Mouse (Mus musculus): ENCODE data around the gene Dtx4.
A peak's percentile ranks its signal among the peaks of the same experiment; 100 is the strongest.
"Not testable (repeated sequence)": the region's sequence is repeated elsewhere in the genome, so short reads cannot be mapped to it uniquely, and the experiment has no call there.

Gene Dtx4

DNA sequence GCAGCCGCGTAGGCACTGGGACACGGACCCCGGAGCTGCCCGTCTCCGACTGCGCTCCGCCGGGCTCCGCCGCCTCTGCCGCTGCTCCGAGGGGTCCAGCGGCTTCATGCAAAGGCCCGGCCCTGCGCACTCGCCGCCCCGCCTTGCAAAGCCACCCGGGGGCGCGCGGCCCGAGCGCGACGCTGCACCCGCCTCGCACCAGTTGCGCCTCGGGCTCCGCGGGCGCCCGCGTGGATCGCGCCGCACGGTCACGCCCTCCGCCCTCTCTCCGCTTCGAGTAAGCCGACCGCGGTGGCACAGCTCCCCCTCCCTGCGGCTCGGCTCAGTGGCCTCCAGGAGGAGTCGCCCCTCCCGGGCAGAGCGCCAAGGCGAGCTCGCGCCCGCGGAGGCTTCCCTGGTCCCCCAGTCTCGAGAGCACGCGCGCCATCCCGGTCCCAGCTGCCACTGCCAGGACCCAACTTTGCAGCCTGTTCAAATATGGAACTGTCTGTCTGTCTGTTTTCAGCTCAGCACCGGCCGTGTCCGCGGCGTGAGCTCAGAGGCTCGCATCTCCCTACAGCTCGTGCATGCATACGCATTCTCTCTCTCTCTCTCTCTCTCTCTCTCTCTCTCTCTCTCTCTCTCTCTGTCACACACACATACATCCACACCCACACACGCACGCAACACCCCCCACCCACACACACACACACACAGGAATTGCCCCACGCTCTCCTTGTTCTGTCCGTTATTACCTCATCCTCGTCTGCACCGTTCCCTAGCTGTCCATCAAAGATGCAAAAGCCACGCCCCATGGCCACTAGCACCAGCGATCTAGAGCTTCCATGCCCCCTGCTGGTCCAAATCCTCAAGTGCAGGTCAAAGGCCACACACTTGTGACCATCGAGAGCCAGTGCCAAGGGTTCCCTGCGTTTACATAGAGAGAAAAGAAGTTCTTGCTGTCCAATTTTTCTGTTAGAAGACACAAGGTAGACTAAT is at the start of gene Dtx4:
Dtx4 (minus strand) TSS at position 85 of the 978 bp plus-strand sequence.
- DNase-seq (ENCODE audit: low spot score): peak; percentile 90

DNA sequence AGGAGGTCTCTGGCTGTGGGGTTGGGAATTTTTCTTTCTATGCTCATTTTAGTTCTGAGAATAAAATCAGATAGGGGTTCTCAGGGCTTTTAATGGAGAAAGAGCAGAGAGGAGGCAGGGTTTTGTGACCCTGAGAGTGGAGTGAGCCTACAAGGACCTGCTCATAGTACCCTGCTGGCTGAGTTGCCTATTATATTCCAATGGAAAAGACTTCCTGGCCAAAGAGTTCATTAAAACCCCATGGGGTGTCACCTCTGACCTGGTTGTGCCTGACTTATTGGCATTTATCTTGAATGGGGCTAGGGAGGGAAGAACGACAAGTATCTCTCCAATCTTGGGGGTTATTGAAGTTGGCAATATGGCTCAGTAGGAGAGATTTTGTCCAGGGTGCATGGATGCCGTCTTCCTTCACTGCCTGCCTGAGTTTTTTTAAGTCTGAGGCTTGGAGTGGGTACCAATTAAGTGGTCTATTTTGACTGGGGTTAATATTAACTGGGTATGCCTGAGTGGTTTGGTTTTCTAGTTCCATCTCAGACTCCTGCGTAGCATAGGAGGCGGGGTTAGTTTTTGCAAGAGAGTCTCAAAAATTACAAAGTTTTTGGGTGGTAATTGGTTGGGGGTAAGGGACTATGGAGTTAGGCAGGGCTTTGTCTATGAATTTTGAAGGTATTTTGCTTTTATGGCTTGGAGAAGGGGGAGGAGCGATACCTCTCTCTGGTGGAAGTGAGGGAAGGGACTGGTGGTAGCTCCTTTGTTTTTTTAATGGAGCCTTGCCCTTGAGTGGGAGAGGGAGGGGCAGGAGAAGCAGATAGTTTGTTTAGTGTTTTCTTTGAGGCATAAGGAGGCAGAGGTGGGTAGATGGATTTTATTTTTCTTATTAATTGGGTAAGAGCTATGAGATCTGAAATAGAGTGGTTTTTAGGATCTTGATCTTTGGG is 49.0 kb upstream of the Dtx4 start:
- no peak for DNase-seq (ENCODE audit: low spot score)

DNA sequence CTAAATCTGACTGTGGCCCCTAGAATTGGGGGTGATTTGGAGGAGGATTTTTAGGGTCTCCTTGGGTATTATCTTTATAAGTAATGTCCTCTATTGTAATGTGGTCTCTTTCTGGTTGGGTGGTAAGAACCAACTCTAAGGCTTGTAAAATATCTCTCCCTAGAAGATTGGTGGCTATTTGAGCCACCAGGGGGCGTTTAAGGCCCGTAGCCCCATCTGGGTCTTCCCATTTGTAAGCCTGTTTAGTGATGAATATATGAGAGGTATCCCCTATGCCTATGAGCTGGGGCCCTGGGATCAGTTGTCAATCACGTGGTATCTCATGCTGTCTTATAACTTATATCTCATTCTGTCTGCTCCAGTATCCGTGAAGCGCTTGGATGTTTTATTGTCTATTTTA is 47.9 kb upstream of the Dtx4 start:
- DNase-seq (ENCODE audit: low spot score): no peak

DNA sequence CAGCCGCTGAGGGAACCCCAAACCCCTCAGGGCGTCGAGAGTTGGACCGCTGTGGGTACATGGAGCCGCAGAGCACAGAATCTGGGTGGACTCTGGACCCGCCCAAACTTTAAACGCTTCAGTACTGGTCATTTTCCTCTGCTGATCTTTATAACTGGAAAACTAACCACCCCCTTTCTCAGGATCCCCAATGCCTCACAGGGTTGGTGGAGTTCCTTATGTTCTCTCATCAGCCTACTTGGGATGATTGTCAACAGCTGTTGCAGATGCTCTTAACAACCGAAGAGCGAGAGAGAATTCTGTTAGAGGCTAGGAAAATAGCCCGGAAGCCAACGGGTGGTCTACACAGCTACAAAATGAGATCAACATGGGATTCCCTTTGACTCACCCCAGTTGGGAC is 44.2 kb upstream of the Dtx4 start, which contains the start of gene Fam111a:
Fam111a (plus strand) TSS at position 301 of the 400 bp plus-strand sequence.
- DNase-seq (ENCODE audit: low spot score): not testable (repeated sequence)

DNA sequence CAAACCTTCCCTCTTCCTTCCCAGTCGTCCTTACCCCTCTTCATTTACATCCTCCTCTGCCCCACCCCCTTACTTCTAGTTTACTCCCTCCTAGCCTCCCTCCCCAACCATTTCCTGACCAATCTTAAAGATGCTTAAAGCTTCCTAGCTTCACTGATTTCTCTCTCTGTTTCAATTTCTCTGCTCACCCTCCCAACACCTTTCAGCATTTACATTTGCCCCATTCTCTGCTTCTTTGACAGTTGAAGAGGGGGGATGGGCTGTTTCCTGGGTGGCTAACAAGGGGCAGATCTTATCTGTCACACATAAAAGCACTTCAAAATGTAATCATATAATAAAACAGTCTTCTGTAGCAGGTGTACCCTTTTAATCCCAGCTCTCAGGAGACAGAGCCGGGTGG is 40.4 kb upstream of the Dtx4 start:
- DNase-seq (ENCODE audit: low spot score): no peak

DNA sequence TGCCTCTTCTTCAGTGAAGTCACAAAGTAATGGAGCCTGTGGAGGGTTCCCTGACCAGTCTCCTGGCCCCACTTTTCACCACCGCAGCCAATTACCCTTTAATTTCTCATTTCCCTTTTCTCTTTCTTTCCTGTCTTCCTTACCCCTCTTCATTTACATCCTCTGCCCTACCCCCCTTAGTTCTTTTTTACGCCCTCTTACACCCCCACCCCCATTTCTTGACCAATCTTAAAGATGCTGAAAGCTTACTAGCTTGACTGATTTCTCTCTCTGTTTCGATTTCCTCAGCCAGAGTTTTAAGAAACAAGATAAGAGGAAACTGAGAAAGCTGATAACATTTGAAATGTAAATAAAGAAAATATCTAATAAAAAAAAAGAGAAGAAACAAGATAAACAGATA is 39.5 kb upstream of the Dtx4 start:
- no peak for DNase-seq (ENCODE audit: low spot score)

DNA sequence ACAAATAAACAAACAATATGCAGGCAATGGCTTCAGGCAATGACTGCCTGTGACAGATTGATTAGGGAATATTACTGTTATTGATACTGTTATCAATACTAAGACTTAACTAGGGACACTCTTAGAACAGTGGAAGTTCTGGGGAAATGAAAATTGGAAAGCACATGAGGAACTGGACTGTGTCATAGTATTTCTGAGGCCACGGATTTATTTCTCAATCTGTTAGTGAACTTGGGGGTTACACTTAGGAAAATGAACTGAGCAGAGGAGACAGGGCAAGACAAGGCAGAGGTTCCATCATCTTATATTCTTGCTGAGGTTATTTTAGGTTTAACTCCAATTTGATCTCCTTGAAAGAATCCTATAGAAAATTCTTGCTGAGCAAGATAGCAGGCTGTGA is 38.7 kb upstream of the Dtx4 start:
- no peak for DNase-seq (ENCODE audit: low spot score)

DNA sequence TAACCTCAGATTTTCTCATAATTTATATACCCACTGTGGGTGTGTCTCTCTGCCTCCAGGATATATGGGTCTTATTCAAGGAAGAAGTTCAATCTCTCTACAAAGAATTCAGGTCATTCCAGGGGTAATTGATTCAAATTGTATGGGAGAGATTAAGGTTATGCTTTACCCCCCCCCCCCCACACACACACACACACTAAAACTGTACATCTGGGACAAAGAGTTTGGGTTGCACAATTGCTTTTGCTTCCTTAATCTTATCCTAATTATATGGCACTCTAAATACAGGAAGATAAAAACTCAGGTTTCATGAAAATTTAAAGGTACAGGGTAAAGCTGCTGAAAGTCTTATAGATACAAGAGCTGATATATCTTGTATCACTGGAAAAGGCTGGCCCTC is 35.9 kb upstream of the Dtx4 start:
- DNase-seq (ENCODE audit: low spot score): no peak

DNA sequence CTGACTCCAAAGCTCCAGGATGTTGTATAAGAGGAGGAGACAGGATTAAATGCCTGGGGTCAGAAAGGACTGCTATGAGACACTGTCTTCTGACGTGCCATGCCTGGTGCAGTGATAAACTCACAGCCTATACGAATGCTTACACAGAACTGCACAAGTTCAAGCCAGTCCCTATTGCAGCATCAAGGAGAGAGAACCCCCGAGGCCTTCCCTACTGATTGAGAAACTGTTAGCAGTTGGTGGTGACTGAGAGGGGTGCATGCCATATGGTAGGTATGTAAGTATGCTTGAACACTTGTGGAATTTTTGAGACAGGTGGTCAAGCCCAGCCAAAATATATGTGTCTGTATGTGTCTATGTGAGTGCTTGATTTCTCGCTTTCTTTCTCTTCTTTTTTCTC is 22.1 kb upstream of the Dtx4 start:
- DNase-seq (ENCODE audit: low spot score): no peak

DNA sequence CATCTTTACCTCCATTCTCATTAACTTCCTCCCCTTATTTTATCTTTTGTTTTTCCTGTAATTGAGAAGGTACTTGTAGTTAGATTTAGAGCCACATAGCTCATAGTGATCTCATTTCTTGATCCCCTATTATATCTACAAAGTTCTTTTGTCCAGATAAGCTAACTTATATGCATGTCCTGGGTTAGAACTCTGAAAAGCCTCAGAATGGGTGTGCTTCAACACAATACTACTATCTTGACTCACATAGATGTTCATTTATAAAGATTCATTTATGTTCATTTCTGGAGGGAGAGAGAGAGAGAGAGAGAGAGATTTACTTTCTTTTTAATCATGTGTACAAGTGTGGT is 17.3 kb upstream of the Dtx4 start:
- DNase-seq (ENCODE audit: low spot score): no peak

DNA sequence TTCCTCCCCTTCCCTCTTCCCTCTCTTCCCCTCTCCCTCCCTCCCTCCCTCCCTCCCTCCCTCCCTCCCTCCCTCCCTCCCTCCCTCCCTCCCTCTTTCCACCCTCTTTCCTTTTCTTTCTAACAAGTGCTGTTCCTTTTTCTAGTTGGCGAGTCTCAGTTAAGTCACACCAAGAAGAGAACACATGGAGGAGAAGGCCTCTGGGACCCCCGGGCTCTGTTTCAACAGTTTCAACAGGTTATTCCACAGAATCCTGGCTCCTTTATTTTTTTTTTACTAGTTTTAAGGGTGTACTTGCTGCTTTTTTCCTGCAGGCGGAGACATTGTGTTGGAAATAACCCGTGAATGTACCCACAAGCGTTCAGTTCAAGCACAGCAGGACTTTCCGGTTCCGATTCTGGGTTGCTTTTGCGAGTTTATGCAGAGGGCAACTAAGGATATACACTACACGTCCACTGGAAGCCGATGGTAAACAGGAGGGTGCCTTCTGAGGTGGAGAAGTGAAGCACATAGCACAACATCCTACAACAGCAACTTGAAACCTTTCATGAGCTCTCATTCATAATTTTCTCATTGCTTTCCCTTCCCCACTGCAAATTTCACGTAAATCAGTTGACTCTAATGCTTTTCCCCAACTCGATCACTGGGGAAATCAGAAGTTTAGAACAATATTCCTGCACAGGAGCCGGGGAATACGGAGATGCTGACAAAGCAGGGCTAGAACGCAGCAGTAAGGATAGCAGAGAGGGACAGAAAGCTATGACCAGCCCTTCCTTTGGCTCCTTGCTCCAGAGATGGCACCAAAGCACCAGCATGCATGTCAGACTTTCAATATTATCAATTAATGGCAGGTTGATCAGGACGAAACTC is 16.7 kb upstream of the Dtx4 start:
- peak; percentile 52 for DNase-seq (ENCODE audit: low spot score)

DNA sequence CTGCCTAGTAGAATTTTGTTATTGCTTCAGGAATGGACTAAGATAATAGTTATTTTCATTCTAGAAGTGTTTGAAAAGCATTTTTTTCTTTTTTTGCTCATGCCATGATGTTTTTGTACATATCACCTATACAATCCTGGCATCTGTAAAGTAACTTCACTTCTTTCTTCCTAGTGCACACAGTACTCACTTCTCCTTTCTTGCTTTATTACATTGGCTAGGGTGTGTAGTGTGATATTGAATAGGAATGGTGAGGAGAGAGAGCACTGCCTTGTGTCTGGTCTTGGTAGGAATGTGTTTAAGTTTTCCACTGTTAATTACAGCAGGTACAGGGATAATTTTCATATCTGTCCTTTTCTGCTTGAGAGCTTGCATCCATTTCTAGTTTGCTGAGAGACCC is 13.4 kb upstream of the Dtx4 start:
- DNase-seq (ENCODE audit: low spot score): no peak

DNA sequence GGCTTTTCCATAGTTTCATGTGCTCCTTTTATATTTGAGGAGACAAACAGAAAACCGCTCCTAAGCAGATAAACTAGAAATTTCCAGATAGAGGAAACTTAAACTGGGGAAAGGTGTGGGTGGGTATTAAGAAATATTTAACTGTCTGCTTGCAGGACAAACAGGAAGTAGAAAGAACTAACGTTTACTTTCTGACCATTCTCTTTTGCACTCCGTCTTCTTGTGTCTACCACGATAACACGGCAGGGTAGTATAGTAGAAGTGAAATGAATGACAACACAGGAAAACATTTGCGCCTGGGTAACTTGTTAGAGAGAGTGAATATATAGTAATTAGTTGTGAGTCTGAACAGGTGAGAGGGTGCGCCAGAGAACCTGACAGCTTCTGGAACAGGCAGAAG is 1.5 kb upstream of the Dtx4 start:
- DNase-seq (ENCODE audit: low spot score): no peak

DNA sequence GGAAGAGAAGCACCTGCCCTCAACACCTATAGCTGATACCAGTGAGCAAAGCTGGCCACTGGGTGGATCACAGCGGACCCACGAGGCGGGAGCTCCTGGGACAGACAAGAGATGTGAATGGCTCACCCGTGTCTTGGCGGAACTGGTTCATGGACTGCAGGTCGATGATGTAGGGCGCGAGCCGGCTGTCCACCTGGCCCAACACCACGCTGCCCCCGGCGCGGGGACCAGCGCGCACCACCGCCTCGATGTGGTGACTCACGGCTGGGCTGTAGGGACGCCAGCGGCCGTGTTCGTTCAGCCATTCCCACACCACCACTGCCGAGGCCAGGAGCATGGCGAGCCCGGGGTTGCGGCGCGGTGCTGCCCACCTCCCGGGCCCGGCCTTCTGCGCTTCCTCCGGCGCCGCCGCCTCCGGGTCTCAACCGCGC is 358 bp downstream of the Dtx4 start:
- peak; percentile 42 for DNase-seq (ENCODE audit: low spot score)

DNA sequence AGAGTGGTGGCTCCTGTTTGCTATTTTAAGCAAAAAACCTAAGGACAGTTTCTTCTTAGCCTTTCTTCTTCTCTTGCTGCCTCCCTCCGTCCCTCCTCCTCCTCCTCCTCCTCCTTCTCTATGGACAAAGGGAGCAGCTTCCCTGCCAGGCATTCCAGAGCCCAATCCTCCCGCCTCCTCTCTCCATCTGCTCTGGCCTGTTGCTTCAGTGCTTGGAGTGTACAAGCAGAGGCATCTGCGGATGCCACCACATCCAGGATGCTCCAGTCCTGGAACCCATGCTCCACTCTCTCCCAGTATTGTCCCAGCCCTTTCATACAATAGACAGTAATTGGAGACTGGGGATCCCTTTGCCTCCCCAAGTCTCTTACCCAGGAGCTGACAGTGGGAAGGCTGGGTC is 1.1 kb downstream of the Dtx4 start:
- DNase-seq (ENCODE audit: low spot score): no peak

DNA sequence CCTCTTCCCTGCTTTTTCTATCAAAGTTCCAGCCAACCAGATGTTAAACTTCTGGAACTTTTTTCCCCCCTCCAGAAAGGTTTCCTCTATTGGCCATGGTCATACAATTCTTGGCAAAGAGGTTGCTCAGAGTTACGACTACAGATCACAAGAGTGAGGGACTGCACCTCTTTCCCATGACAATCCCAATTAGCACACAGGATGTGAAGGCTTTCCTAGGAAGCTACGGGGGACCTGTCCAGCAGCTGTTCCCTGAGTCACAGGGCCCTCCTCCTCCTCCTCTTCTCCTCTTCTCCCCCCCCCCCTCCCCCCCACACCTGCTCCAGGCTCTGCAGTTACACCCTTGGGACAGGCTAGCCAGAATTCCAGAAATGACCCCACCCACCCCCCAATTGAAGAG is 1.8 kb downstream of the Dtx4 start:
- DNase-seq (ENCODE audit: low spot score): no peak

DNA sequence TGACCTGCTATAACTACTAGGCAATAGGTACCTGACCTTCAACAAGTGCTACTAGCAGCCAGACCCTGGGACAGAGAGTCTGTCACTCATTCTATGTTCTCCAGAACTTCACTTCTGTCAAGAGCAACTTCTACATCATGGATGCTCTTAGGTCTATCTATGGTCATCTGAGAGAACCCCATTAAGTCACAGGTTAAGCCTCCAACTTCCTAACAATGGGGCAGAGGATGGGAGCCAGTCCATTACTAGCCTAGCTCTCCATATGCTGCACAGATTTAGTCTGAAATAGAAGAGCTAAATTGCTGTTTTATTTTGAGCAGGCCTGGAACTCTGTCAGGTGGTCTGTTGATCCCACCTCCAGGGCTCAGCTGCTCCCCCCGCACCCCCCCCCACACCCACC is 2.3 kb downstream of the Dtx4 start:
- DNase-seq (ENCODE audit: low spot score): no peak

DNA sequence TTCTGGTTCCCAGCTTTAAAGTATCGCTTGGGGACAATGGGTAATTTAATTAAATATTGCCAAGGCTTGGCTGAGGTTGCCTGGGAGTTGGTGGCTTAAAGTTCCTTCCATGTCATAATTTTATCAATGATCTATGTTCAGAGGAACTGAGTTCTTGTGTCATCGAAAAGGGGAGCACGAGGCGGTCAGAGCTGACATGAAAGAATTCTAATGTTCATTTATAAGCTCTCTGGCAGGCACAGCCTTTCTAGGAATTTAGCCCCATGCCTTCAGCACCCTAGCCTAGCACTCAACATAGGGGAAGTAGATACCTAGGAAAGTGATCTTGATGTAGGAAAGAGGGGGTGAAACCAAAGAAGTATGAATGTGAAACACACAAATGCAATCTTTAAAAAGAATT is 2.9 kb downstream of the Dtx4 start:
- DNase-seq (ENCODE audit: low spot score): no peak

DNA sequence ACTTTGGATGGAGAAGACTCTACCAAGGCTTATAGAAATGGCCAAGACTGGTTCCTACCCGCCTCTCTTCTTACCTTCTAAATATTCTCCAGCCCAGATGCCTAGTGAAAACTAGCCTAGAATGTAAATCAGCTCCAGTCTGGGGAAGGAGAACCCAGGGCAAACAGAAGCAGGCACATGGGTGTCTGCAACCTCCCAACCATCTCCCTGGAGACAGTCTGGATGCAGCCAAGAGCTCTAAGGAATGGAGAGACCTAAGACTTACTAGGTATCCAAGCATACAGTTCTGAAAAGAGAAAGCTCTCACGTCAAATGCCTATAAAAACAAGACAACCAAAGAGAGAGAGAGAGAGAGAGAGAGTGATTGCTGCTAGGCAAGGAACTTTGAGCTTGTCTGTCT is 3.3 kb downstream of the Dtx4 start:
- no peak for DNase-seq (ENCODE audit: low spot score)

DNA sequence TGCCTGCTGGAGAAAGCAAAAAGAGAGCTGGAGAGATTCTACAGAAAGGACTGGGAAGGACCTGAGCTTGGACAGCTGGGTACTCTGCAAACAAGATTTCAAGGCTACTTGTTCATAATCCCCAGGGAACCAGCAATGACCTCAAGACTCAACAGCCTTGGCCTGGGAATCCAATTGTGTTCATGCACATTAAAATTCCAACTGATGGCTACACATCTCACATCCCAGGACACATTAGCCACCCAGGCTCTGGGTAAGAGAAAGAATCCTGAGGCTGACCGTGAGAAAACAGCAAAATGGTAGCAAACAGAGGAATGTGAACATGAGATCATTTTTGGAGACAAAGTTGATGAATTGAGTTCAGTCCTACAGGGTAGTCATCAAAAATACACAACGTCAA is 5.0 kb downstream of the Dtx4 start:
- DNase-seq (ENCODE audit: low spot score): no peak

DNA sequence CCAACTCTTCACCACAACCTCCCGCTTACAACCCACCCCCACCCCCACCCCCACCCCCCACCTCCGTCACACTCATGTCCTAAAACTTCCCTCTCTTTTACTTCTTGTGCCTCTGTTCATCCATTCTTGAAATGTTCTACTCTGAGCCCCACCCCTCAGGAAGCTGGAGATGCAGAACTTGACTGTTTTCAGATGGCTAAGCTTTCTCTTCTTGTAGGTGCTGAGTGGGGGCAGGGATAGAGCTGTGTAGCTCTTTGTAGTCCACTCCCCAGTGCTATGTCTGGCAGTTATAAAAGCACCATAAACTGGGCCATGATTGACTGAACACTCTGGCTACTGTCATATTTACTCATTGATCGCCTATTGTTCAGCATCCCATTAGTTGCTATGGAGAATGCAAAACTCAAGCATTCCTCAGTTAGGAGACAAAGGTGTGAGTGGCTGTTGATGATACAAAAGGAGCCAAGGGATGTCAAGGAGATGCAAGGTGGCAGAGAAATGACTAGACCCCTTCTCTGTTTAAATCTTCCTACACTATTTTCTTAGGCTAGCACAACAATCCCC is 6.2 kb downstream of the Dtx4 start:
- DNase-seq (ENCODE audit: low spot score): no peak

DNA sequence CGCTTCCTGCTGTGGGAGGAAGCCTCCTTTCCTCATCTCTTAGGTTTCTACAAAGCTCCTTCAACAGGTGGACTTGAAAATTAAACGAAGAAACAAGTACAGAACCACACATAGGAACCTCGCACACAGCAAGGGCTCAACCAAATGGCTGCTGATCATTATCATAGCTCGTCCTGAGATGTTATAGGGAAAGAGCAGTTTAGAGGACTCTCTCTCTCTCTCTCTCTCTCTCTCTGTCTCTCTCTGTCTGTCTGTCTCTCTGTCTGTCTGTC is 7.1 kb downstream of the Dtx4 start:
- DNase-seq (ENCODE audit: low spot score): no peak

Measured in yolk sac, embryonic 10.5 days (tissue).